Mouse (Mus musculus) c-Kit-negative CD71-positive TER-119-positive erythroid progenitor cells, embryonic 14.5 days (primary cell): ENCODE data around the gene Gm47996.

Experiments used
- DNase-seq: peaks from one replicate; pipeline ENCODE4 v3.0.0-alpha.2; 2013; ENCODE audit warnings: low read depth, low spot score

Gene Gm47996

DNA sequence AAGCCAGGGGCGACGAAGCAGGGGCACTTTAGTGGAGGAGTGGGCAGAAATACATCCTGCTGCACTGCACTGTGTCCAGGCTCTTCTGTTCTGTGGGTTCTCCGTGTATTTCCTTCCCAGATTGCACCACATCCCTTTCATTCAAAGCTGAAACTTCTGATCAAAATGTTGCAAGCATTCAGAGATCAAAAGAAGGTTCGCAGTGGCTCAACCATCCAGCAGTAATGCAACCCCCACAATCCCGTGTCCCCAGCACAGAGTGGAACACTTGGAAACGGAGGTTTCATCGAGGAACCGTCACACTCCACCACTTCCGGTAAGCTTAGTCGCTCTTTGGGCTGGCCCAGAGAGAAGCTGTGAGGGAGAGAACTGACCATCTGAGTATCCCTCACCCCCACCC is 35.2 kb downstream of the Gm47996 start:
- no peak for DNase-seq

DNA sequence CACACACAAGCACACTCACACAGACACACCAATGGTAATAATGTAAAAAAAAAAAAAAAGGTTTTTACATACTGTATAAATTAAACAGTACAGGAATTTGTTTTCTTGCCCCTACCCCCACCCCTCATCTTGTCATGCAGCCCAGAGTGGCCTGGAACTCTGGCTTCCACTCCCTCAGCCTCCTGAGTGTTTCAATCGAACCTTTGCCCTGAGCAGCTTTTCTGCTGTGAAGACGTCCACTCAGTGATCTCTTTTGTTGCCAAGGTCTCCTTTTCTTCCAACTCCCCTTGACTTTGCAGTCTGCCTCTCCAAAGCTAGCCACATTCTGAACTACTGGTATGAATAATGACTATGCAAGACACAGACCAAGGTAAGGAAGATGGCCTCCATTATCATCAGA is 35.9 kb downstream of the Gm47996 start:
- no peak for DNase-seq

DNA sequence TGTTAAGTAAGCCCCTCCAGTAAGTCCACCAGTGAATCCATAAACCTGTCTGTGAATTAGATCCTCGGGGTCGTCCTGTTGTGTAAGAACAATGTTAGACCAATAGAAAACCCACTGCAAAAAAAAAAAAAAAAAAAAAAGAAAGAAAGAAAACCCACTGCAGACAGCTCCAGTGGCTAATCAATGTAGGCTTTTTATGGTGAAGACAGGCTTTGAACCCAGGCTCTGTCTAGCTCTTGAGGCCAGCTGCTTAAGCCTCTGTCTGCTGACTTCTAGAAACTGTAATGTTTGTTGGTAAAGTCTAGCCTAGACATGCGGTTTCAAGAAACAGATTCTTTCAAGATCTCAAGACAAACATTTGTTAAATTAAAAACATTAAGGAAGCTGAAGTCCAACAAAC is 40.2 kb downstream of the Gm47996 start:
- DNase-seq = no peak

DNA sequence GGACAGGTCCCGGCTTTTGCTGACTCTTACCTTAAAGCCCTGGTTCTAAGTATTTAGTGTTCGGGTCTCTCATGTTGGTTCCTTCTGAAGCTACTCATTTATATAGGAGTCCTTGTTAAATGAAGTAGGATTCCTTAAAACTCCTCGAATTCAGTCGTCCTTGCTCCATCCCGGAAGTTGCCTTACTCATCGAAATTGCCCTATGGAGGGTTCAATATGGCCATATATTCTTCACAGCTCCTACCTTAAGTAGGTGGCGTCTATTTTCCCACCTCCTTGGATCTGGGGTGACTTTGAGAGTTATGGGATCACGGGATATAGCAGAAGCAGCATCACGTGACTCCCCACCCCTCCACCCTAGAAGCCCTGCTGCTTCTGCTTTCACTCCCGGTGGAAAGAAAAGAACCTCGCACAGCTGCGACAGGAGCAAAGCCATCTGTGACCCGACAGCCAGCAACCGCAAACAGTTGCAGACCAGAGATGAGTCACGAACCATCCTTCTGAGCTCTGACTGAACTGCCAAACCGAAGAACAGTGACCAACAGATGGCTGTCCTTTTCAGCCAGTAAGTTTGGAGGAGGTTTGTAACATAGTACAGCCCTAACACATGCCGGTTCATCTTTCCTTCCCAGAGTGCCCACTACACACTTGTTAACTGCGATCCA is 40.7 kb downstream of the Gm47996 start:
- DNase-seq = no peak

DNA sequence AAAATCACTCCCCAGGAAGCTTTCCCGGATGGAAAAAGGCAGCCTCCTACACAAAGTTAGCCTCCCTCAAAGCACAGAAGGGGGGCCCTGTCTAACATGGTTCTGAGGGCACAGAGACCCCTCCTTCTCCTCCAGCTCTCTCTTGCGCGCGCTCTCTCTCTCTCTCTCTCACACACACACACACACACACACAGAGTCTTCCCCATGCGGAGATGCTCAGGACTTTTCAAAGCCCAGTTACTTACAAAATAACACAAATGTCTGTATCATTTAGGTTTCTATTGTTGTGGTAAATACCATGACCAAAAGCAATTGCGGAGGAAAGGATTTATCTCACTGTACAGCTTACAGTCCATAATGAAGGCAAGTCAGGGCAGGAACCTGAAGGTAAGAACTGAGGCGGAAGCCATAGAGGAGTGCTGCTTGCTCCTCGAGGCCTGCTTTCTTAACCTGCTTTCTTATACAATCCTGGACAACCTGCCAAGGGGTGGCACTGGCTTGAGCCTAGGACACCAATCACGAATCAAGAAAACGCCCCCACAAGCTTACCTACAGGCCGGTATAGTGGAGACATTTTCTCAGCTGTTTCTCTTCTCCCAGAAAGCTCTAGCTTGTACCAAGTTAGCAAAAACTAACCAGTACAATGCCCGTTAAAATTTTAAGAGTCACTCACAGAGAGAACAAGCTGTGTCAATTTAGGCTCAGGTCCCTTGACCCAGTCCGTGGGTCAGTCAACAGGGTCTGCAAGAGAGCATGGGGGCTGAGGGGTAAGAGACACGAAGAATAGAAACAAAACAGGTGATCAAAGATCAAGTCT is 41.5 kb downstream of the Gm47996 start:
- DNase-seq = no peak

DNA sequence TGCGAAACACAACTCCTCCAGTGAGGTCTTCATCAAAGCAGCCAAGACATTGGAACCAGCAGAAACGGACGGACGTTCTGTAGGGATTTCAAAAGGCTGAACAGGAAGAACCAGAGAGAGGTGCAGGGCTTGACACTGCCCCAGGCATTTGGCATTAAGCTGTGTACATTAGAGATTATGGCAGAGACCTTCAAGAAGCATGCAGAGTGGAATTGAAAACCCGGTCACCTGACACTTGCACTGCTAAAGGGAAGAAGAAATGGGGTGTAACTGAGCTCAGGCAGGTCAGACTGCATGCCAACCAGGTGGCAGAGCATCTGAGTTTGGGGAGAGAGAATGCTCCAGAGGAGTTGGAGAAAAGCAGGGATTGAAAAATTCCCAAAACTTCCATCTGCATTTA is 45.5 kb downstream of the Gm47996 start:
- no peak for DNase-seq

DNA sequence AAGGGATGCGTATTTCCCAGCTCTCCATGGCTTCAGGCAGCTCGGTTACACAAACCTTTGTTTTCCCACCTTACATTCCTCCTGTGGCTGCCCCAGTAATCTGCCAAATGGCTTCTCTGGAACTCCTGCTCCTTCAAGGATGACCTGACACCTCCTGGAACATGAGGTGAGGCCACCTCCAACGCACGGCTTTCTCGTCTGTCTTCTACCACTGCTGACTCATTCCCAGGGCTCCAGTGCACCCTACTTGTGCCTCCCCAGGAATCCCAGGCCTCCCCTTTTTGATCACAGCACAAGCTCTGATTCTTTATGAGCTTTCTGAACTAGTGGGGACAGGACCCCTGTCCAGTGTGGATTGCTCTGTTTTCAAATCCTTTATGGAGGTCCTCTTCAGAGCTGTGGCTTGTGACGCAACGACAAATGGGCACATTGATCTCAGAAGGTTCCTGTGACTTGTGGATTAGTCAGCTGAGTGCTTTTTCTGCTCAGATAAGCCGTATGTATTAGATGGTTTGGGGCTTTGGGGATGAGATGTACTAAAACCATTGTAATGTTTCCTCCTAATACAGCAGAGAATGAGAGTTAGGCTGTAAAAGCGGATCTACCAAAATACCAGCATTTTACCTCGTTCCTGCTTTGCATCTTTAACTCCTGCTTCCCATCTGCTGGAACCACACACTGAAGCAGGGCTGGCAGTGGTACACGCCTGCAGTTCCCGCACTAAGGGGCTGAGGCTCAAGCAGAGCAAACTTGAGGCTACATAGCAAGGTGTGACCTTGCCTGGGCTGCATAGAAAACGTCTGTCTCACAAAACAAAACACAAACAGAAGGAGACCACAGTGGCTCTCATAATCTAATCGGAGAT is 48.4 kb downstream of the Gm47996 start:
- DNase-seq = no peak

DNA sequence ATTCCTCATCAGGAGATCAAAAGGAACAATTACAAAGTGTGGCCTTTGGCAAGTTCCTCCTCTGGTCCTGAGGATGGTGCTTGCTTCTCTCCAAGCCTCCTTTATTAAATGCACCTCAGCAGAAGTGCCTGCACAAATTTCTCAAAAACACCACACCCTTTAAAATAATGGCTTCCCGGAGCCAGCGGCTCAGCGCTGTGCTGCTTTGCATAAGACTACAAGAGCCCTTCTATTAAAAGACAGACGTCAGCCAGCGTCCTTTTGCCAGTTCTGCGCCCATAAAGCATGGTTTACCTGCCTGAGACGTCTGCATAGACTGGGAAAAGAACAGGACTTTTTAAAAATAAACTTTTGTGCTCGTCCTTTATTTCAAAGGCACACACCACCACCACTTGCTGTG is 49.1 kb downstream of the Gm47996 start:
- no peak for DNase-seq
